Mouse (Mus musculus) heart, embryonic 11.5 days (tissue): ENCODE data around the gene Nrxn2. TPM values are rescaled to one million over a fixed set of nuclear protein-coding genes. Genes with fewer than 3 reads are reported as not detected.

ENCODE experiments used
- ATAC-seq: fragments of 200-750 bp; cut with Nextera tagmentation; replicated peaks from 2 replicates; pipeline ENCODE4 v1.8.0; 2017; ENCODE audit warnings: moderate library complexity; ENCODE audit not compliant: insufficient number of reproducible peaks, low FRiP score, low TSS enrichment
- H3K27ac ChIP-seq: fragments of 300-500 bp; sonication (generic); 2 replicates; pipeline ENCODE4 v1.5.1; 2014; ENCODE audit warnings: mild to moderate bottlenecking, low read depth, low read length
- H3K27me3 ChIP-seq: fragments of 300-500 bp; sonication (generic); 2 replicates; pipeline ENCODE4 v1.6.1; 2014; ENCODE audit warnings: mild to moderate bottlenecking, low read length, mixed read lengths; ENCODE audit not compliant: control insufficient read depth, insufficient read depth
- H3K36me3 ChIP-seq: fragments of 300-500 bp; sonication (generic); 2 replicates; pipeline ENCODE4 v1.6.1; 2014; ENCODE audit warnings: mild to moderate bottlenecking, low read length, moderate library complexity, mixed read lengths; ENCODE audit not compliant: control insufficient read depth, insufficient read depth
- H3K4me1 ChIP-seq: fragments of 300-500 bp; sonication (generic); 2 replicates; pipeline ENCODE4 v1.6.1; 2014; ENCODE audit warnings: low read length; ENCODE audit not compliant: control insufficient read depth, insufficient read depth
- H3K4me2 ChIP-seq: fragments of 300-500 bp; sonication (generic); 2 replicates; pipeline ENCODE4 v1.6.1; 2014; ENCODE audit warnings: mild to moderate bottlenecking, moderate library complexity
- H3K4me3 ChIP-seq: fragments of 300-500 bp; sonication (generic); 2 replicates; pipeline ENCODE4 v1.5.1; 2014; ENCODE audit warnings: low read depth, low read length
- H3K9ac ChIP-seq: fragments of 300-500 bp; sonication (generic); 2 replicates; pipeline ENCODE4 v1.6.1; 2014; ENCODE audit warnings: mild to moderate bottlenecking, low read depth, low read length, moderate library complexity
- H3K9me3 ChIP-seq: fragments of 300-500 bp; sonication (generic); replicated peaks from 2 replicates; pipeline ENCODE4 v1.6.1; 2016; ENCODE audit warnings: low read length; ENCODE audit not compliant: control insufficient read depth
- WGBS: fragments of 180-500 bp; shearing (Covaris S2); extraction: QIAGEN DNeasy Blood & Tissue Kit; methylation state at CpG from one replicate; pipeline ENCODE4 v1.1.7; 2014; ENCODE audit not compliant: insufficient replicate concordance; 5-methylcytosine and 5-hydroxymethylcytosine counted together
- polyA plus RNA-seq: library from polyadenylated mRNA; unstranded; fragments of >200 nt; fragmentation: Nextera tagmentation; extraction: Ambion mirVana; gene quantifications from 2 replicates; pipeline ENCODE4 v1.2.1, GENCODE M21; 2014

Gene Nrxn2
- polyA plus RNA-seq, 1 experiment from 2014 or later = 1.6 TPM

DNA sequence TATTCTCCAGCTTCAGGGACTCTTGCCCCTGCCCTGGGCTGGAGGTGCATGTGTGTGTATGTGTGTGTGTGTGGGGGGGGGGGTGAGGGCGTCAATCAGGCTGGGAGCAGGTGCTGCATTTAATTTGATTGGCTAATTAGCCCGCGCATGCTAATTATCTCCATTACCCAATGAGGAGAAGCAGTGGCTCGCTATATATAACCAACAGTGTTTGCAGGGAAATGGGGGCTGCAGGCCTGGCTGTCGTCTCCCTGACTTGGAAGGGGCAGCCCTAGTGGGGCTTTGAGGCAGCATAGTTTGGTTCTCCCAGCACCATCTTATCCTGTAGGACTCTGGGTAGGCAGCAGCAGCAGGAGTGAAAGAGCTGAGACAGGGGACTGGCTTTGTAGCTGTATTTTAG is 7.1 kb downstream of the Nrxn2 start:
- H3K9me3 ChIP-seq = no peaks in the 10 kb centered on the region
- no peaks in the 10 kb centered on the region for H3K36me3 ChIP-seq
- WGBS = 48% methylated on average over 5 of the region's 5 CpGs
- no peak overlapping the region for H3K4me3 ChIP-seq
- peaks cover 14% of the 10 kb centered on the region for H3K4me1 ChIP-seq
- ATAC-seq = no peak
- no peak overlapping the region for H3K27ac ChIP-seq
- H3K9ac ChIP-seq = no peak overlapping the region
- peaks cover 86% of the 10 kb centered on the region for H3K27me3 ChIP-seq
- no peak overlapping the region for H3K4me2 ChIP-seq

DNA sequence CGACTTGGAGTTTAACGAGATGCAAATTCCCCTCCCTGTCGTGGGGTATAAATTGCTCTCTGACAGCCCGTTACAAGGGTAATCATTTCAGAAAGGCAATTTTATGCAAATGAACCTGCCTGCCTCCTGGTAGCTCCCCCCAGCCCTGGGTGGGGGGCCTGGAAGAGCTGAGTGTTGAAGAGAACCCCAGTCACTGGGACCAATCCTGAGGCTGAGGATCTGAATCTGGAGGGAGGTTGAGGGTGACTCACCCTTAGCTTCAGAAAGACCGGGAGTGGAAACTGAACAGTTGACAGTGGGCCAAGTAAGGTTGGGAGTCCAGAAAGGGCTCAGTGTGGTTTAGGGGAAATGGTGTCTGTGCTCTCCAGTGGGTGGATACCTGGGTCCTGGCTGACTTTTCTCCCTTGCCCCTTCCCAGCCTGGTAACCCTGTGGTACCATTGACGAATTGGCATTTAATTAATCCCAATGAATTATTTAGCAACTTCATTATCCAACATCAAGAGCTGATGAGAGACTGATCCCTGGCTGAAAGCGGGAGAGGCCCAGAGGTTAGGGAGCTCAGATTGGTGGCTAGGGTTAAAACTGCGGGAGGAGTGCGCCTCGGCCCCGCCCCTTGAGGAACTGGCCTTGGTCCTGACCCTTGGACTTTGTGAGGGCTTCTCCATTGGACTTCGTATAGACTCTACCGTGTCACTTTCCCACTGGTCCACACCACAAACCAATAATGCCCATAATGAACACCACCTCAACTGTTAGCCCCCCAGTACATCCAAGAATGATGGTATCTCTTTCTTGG is 8.4 kb downstream of the Nrxn2 start:
- H3K4me2 ChIP-seq = no peak overlapping the region
- 22% methylated on average over 13 of the region's 13 CpGs for WGBS
- no peak for ATAC-seq

DNA sequence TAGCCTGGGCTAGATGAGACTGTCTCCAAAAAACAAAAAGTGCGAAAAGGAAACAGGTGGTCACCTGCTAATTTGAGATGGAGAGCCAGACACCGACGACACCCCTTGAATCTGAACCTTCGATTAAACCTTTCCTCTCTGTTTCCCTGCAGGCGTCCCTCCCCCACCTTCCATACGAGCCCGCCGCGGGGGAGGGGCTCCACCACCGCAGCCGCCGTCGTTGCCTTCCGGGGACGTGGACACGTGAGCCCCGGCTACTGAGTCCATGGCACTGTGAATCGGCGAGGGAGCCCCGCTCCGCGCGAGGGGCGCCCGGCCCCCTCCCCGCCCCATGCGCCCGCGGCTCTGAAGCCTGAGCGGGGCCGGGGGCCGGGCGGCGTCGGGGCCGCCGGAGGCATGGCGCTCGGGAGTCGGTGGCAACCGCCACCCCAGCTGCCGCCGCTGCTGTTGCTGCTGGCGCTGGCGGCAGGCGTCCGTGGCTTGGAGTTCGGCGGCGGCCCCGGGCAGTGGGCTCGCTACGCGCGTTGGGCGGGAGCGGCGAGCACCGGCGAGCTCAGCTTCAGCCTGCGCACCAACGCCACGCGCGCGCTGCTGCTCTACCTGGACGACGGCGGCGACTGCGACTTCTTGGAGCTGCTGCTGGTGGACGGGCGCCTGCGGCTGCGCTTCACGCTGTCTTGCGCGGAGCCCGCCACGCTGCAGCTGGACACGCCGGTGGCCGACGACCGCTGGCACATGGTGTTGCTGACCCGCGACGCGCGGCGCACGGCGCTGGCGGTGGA is 9.3 kb downstream of the Nrxn2 start:
- peak overlapping the region; percentile 25 for H3K4me3 ChIP-seq
- WGBS = 2% methylated on average over 90 of the region's 94 CpGs
- no peak for ATAC-seq
- H3K36me3 ChIP-seq = no peaks in the 10 kb centered on the region
- no peak overlapping the region for H3K9ac ChIP-seq
- peaks cover 14% of the 10 kb centered on the region for H3K4me1 ChIP-seq
- peaks cover 81% of the 10 kb centered on the region for H3K27me3 ChIP-seq
- H3K27ac ChIP-seq = no peak overlapping the region
- H3K4me2 ChIP-seq = peak overlapping the region; percentile 48
- H3K9me3 ChIP-seq = no peaks in the 10 kb centered on the region

More for the DNA sequence above, 8.4 kb downstream of the Nrxn2 start:
- H3K4me1 ChIP-seq = peaks cover 14% of the 10 kb centered on the region
- peaks cover 81% of the 10 kb centered on the region for H3K27me3 ChIP-seq
- H3K4me3 ChIP-seq = no peak overlapping the region
- no peak overlapping the region for H3K27ac ChIP-seq
- no peaks in the 10 kb centered on the region for H3K9me3 ChIP-seq
- H3K36me3 ChIP-seq = no peaks in the 10 kb centered on the region
- H3K9ac ChIP-seq = no peak overlapping the region

DNA sequence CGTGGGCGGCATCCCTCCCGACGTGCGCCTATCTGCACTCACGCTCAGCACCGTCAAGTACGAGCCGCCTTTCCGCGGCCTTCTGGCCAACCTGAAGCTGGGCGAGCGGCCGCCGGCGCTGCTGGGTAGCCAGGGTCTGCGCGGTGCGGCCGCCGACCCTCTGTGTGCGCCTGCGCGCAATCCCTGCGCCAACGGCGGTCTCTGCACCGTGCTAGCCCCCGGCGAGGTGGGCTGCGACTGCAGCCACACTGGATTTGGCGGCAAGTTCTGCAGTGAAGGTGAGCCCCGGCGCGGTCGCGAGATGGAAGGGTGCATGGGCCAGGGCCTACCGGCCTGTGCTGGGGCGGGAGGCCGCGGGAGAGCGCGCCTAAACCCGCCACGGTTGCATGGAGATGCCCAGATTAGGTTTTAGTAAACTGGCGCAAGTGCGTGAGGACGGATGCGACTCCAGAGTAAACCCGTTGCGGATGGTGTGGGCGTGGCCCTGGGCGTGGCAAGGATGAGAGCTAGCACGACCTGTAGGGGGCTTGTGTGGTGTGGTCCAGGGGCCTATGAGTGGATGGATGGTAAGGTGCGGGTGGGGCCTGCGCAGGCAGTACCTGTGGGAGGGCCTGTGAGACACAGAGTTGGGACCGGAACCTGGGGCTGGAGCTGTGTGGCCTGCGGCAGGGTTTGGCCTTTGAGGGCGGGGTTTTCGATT is 10.1 kb downstream of the Nrxn2 start:
- Histone ChIP-seq H3K27ac (no peak overlapping the region), H3K9me3 (no peaks in the 10 kb centered on the region), H3K4me1 (peaks cover 14% of the 10 kb centered on the region), H3K4me3 (peak overlapping the region; percentile 25), H3K36me3 (no peaks in the 10 kb centered on the region), H3K9ac (no peak overlapping the region), H3K4me2 (peak overlapping the region; percentile 48), H3K27me3 (peaks cover 73% of the 10 kb centered on the region)
- ATAC-seq = no peak; the same call in 1 of the 2 replicates
- WGBS = under 1% methylated on average over 60 of the region's 60 CpGs

DNA sequence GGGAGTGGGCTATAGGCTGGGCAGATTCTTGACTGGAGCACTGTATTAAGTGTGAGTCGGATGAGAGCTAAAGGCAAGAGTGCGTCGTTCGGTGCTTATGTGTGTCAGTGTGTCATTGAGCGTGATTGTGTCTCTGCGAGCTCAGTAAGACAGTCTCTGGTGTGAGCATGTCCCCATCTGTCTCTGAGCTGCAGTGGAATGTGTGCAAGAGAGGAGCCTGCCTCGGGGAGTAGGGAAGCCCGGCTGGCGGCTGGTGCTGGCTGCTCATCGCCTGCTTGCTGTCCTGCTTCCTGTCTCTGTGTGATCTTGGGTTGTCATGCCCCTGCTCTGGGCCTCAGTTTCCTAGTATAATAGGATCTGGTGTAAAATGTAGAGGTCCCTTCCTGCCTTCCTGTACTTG is 24.5 kb downstream of the Nrxn2 start:
- Histone ChIP-seq H3K4me3 (no peak overlapping the region), H3K27ac (no peak overlapping the region), H3K4me2 (no peak overlapping the region), H3K9ac (no peak overlapping the region), H3K4me1 (peaks cover 2% of the 10 kb centered on the region; the same call in 1 of the 2 replicates), H3K36me3 (no peaks in the 10 kb centered on the region), H3K9me3 (no peaks in the 10 kb centered on the region), H3K27me3 (peaks cover 38% of the 10 kb centered on the region)
- ATAC-seq = no peak
- 57% methylated on average over 10 of the region's 10 CpGs for WGBS

DNA sequence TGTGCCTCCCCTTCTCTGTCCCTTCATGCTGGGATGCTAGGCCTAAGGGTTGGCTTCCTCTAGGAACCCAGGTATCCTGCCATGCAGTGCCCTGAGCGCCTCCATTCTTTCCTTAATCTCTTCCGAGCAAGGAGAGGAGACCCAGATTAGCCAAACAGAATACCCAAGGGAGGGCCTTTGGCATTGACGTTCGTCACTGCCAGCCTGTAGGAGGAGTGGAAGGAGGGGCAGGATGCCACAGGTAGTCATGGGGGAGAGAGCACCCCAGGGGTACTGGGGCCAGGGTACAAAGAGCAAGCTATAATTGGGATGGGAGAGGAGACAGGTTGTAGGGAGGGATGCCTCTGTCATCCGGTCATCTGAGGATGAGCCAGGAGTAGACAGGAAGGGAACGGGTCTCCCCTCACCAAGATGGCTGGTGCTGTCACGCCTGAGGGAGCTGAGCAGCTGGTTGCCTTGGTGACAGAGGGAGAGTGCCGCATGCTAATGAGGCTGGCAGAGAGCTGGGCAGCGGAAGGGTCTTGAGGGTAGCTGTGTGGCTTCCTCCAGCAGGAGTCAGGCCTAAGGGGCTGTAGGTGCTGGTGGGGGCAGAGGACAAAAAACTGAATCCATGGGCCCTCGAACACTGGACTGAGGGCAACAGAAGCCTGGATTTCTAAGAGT is 27.4 kb downstream of the Nrxn2 start:
- WGBS = 40% methylated on average over 10 of the region's 10 CpGs
- peaks cover 62% of the 10 kb centered on the region for H3K27me3 ChIP-seq
- no peaks in the 10 kb centered on the region for H3K36me3 ChIP-seq
- H3K4me2 ChIP-seq = no peak overlapping the region
- no peak overlapping the region for H3K27ac ChIP-seq
- no peak for ATAC-seq
- peaks cover 8% of the 10 kb centered on the region; the same call in 1 of the 2 replicates for H3K4me1 ChIP-seq
- H3K4me3 ChIP-seq = no peak overlapping the region
- no peak overlapping the region for H3K9ac ChIP-seq
- no peaks in the 10 kb centered on the region for H3K9me3 ChIP-seq

DNA sequence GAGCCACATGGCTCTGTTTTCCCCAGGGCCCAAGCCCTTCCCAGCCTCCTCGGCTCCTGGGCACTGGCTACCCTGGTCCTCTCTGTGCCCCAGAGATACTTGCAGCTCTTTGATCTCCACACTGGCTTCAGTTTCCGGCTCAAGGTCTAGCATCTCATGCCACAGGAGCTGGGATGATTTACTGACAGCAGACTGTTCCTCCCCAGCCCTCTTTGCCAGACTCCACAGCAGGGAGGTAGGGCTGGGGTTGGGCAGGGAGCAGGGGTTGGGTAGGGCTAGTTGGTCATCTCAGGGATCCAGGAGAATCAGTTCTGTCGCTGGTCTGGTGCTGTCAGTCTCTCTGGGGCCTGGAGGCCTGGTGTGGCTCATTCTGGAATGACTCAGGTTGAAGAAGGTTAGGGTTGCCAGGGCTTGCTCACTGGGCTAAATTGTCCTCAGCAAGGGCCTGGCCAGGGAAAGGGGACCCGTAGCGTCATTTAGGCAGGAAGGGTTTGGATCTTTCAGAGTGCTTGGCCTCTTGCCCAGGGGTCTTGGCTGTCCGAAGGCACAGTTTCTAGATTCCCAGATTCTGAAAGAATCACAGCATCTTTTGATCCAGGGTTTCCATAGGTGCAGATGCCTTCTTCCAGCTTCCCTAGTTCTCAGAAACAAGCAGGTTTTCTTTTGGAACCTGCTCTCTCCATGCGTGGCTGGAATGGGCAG is 28.4 kb downstream of the Nrxn2 start:
- no peak for ATAC-seq
- H3K9me3 ChIP-seq = no peaks in the 10 kb centered on the region

More for the DNA sequence above, 28.4 kb downstream of the Nrxn2 start:
- no peaks in the 10 kb centered on the region for H3K36me3 ChIP-seq
- H3K27me3 ChIP-seq = peaks cover 64% of the 10 kb centered on the region
- 50% methylated on average over 7 of the region's 7 CpGs for WGBS
- H3K27ac ChIP-seq = no peak overlapping the region
- no peak overlapping the region for H3K4me2 ChIP-seq
- H3K9ac ChIP-seq = no peak overlapping the region
- H3K4me3 ChIP-seq = no peak overlapping the region
- peaks cover 8% of the 10 kb centered on the region; the same call in 1 of the 2 replicates for H3K4me1 ChIP-seq
